Mouse (Mus musculus) adrenal gland, postnatal 25 days (tissue): Measurements from ENCODE around the gene Clspn. TPM values are rescaled to one million over a fixed set of nuclear protein-coding genes. Genes with fewer than 3 reads are reported as not detected.

Experiments used
- DNase-seq: peaks from one replicate; pipeline ENCODE4 v3.0.0; 2021; ENCODE audit warnings: mixed read lengths
- total RNA-seq: library from RNA; stranded (reverse); gene quantifications from 2 replicates; pipeline ENCODE4 v1.2.3, GENCODE M21; 2021

Clspn gene
- total RNA-seq, 1 experiment from 2014 or later, result 5.0 TPM

GRCm38 (mm10) chr4:126563798-126564197 is 7.1 kb downstream of the Clspn start:
- DNase-seq, result no peak

- DNase-seq, result no peak
These were observed 10.5 kb downstream of the Clspn start for GRCm38 (mm10) chr4:126567243-126567642.

GRCm38 (mm10) chr4:126569783-126570182 is 13.0 kb downstream of the Clspn start:
- no peak for DNase-seq

GRCm38 (mm10) chr4:126576281-126576680 is 19.5 kb downstream of the Clspn start:
- no peak for DNase-seq

- DNase-seq, result no peak
These were observed 21.2 kb downstream of the Clspn start for GRCm38 (mm10) chr4:126577920-126578319.

GRCm38 (mm10) chr4:126579077-126579476 is 22.3 kb downstream of the Clspn start:
- DNase-seq, result no peak

- DNase-seq, result no peak
These were observed 29.0 kb downstream of the Clspn start for GRCm38 (mm10) chr4:126585739-126586138.

GRCm38 (mm10) chr4:126592039-126592438 is 35.3 kb downstream of the Clspn start:
- no peak for DNase-seq

GRCm38 (mm10) chr4:126599971-126600754 is 43.4 kb downstream of the Clspn start:
- DNase-seq, result peak; percentile 53

GRCm38 (mm10) chr4:126601597-126602444 is 45.1 kb downstream of the Clspn start:
- peak; percentile 30 for DNase-seq

GRCm38 (mm10) chr4:126602445-126602762 is 45.7 kb downstream of the Clspn start:
- no peak for DNase-seq

- no peak for DNase-seq
These were observed 47.4 kb downstream of the Clspn start for GRCm38 (mm10) chr4:126604141-126604540.

GRCm38 (mm10) chr4:126605751-126606150 is 49.0 kb downstream of the Clspn start:
- DNase-seq, result no peak

- DNase-seq, result peak; percentile 91
These were observed 53.0 kb downstream of the Clspn start, which contains the start of gene 5730409E04Rik for GRCm38 (mm10) chr4:126609606-126610181. TSS of gene 5730409E04Rik (plus strand) at chr4:126609818.

GRCm38 (mm10) chr4:126611991-126612390 is 55.3 kb downstream of the Clspn start:
- no peak for DNase-seq

- DNase-seq, result no peak
These were observed 59.6 kb downstream of the Clspn start for GRCm38 (mm10) chr4:126616312-126616711.

GRCm38 (mm10) chr4:126619691-126620330 is 63.1 kb downstream of the Clspn start:
- no peak for DNase-seq

GRCm38 (mm10) chr4:126620349-126620874 is 63.7 kb downstream of the Clspn start:
- no peak for DNase-seq

- DNase-seq, result no peak
These were observed 70.4 kb downstream of the Clspn start for GRCm38 (mm10) chr4:126627021-126627681.

- no peak for DNase-seq
These were observed 75.2 kb downstream of the Clspn start for GRCm38 (mm10) chr4:126631922-126632321.

- no peak for DNase-seq
These were observed 75.9 kb downstream of the Clspn start for GRCm38 (mm10) chr4:126632668-126633067.

GRCm38 (mm10) chr4:126636330-126636729 is 79.6 kb downstream of the Clspn start:
- DNase-seq, result no peak
